Mouse (Mus musculus) kidney, postnatal 0 days (tissue): Measurements from ENCODE around the gene Aacs. TPM values are rescaled to one million over a fixed set of nuclear protein-coding genes. Genes with fewer than 3 reads are reported as not detected.

Experiments used
- ATAC-seq: fragments of 200-750 bp; cut with Nextera tagmentation; replicated peaks from 2 replicates; pipeline ENCODE4 v1.8.0; 2017; ENCODE audit warnings: low read depth, moderate number of reproducible peaks, moderate TSS enrichment, moderate library complexity; ENCODE audit not compliant: low FRiP score
- DNase-seq: peaks from one replicate; pipeline ENCODE4 v3.0.0-alpha.2; 2016; ENCODE audit warnings: low spot score
- H3K27ac ChIP-seq: fragments of 300-500 bp; sonication (generic); 2 replicates; pipeline ENCODE4 v1.5.1; 2014; ENCODE audit warnings: mild to moderate bottlenecking
- H3K27me3 ChIP-seq: fragments of 300-500 bp; sonication (generic); 2 replicates; pipeline ENCODE4 v1.6.1; 2014; ENCODE audit warnings: low read length, mixed read lengths; ENCODE audit not compliant: insufficient read depth
- H3K36me3 ChIP-seq: fragments of 300-500 bp; sonication (generic); 2 replicates; pipeline ENCODE4 v1.6.1; 2014; ENCODE audit warnings: low read length, mixed read lengths; ENCODE audit not compliant: insufficient read depth
- H3K4me1 ChIP-seq: fragments of 300-500 bp; sonication (generic); replicated peaks from 2 replicates; pipeline ENCODE4 v1.6.1; 2014; ENCODE audit warnings: antibody characterized with exemption, low read length, mixed read lengths; ENCODE audit not compliant: insufficient read depth
- H3K4me2 ChIP-seq: fragments of 300-500 bp; sonication (generic); 2 replicates; pipeline ENCODE4 v1.6.1; 2014; ENCODE audit warnings: mild to moderate bottlenecking, low read length, moderate library complexity, mixed read lengths
- H3K4me3 ChIP-seq: fragments of 300-500 bp; sonication (generic); replicated peaks from 2 replicates; pipeline ENCODE4 v1.5.1; 2014; ENCODE audit warnings: low read depth, low read length
- H3K9ac ChIP-seq: fragments of 300-500 bp; sonication (generic); 2 replicates; pipeline ENCODE4 v1.6.1; 2014; ENCODE audit warnings: low read depth, low read length
- H3K9me3 ChIP-seq: fragments of 300-500 bp; sonication (generic); replicated peaks from 2 replicates; pipeline ENCODE4 v1.6.1; 2016; ENCODE audit warnings: low read length, inconsistent platforms, mixed read lengths
- CTCF ChIP-seq: IDR thresholded peaks from 2 replicates; pipeline ENCODE4 v1.5.1; 2016; ENCODE audit warnings: antibody characterized with exemption, low read depth, mild to moderate bottlenecking, moderate library complexity
- WGBS: fragments of 180-500 bp; shearing (Covaris S2); extraction: QIAGEN DNeasy Blood & Tissue Kit; methylation state at CpG from one replicate; pipeline ENCODE4 v1.1.7; 2014; 5-methylcytosine and 5-hydroxymethylcytosine counted together
- polyA plus RNA-seq: library from polyadenylated mRNA; unstranded; fragments of >200 nt; fragmentation: Nextera tagmentation; extraction: Ambion mirVana; gene quantifications from 2 replicates; pipeline ENCODE4 v1.2.1, GENCODE M21; 2015

Gene Aacs
- polyA plus RNA-seq, 1 experiment from 2014 or later, result 22.0 TPM

DNA sequence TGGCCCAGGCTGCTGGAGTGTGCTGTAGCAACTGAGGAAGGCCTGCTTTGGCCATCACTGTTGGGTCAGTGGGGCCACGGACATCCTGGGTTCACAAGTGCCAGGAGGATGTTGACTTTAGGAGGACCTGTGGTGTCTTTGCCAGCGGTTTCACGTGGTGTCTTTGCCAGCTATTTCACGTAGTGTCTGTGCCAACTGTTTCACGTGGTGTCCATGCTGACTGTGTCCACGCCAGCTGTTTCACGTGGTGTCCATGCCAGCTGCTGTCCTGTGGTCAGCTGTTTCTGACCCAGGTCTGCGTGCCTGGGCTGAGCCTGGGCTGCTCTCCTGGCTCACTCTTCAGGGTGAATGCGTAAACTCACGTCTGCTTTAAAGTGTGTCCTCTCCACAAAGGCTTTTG lies 20.0 kb downstream of the Aacs start:
- no peaks in the 10 kb centered on the region for H3K9me3 ChIP-seq
- ATAC-seq (no peak), DNase-seq (no peak)
- H3K4me3 ChIP-seq, result no peak overlapping the region
- no peak overlapping the region for H3K9ac ChIP-seq
- 0 out of 2 replicates have a peak, but pooled peaks cover 7% of the 10 kb centered on the region for H3K36me3 ChIP-seq
- H3K27me3 ChIP-seq, result no peaks in the 10 kb centered on the region
- no peaks in the 10 kb centered on the region for H3K4me1 ChIP-seq
- no peak overlapping the region for H3K27ac ChIP-seq
- H3K4me2 ChIP-seq, result no peak overlapping the region
- 90% methylated on average over 10 of the region's 10 CpGs for WGBS
- TF ChIP-seq CTCF, result no peak

- ATAC-seq (peak; percentile 40; the same call in 1 of the 2 replicates), DNase-seq (peak; percentile 86)
- Histone ChIP-seq H3K4me1 (no peaks in the 10 kb centered on the region), H3K9me3 (no peaks in the 10 kb centered on the region), H3K9ac (no peak overlapping the region), H3K4me3 (no peak overlapping the region), H3K27ac (no peak overlapping the region), H3K36me3 (no peaks in the 10 kb centered on the region), H3K27me3 (no peaks in the 10 kb centered on the region), H3K4me2 (no peak overlapping the region)
- WGBS, result 70% methylated on average over 12 of the region's 12 CpGs
- TF ChIP-seq CTCF, result peak; percentile 74
Measured at GRCm38 (mm10) chr5:125497821-125498600, 22.4 kb downstream of the Aacs start.

- H3K4me1 ChIP-seq, result no peaks in the 10 kb centered on the region
- H3K4me3 ChIP-seq, result no peak overlapping the region
- H3K36me3 ChIP-seq, result peaks cover 9% of the 10 kb centered on the region; the same call in 1 of the 2 replicates
- no peaks in the 10 kb centered on the region for H3K27me3 ChIP-seq
- no peak overlapping the region for H3K4me2 ChIP-seq
- WGBS, result 89% methylated on average over 6 of the region's 6 CpGs
- no peak overlapping the region for H3K9ac ChIP-seq
- no peak for DNase-seq
- no peak for ATAC-seq
- TF ChIP-seq CTCF, result no peak
- no peak overlapping the region for H3K27ac ChIP-seq
- no peaks in the 10 kb centered on the region for H3K9me3 ChIP-seq
Measured at GRCm38 (mm10) chr5:125501505-125501904, 25.9 kb downstream of the Aacs start.

DNA sequence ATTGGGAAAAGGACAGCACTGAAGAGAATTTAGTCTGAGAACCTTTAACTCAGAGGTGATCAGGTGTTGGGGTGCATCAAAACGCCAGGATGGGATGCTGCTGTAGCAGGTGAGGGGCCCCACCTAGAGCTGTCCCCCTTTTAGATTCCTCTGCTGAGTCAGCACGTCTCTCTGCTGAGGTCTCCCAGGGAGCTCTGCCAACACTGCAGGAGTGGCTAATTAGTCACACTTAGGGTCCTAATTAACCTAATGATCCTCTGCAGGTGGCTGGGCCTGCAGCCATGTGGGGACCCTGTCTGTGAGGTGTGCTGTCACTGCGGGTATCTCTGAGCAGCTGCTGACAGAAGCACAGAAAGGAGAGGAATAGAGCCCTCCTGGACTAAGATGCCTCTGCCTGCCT lies 26.6 kb downstream of the Aacs start:
- Histone ChIP-seq H3K9ac (no peak overlapping the region), H3K27ac (no peak overlapping the region), H3K9me3 (no peaks in the 10 kb centered on the region), H3K4me1 (no peaks in the 10 kb centered on the region), H3K36me3 (peaks cover 9% of the 10 kb centered on the region; the same call in 1 of the 2 replicates), H3K4me2 (no peak overlapping the region), H3K4me3 (no peak overlapping the region), H3K27me3 (no peaks in the 10 kb centered on the region)
- DNase-seq, result no peak
- no peak for TF ChIP-seq CTCF
- 56% methylated on average over 3 of the region's 3 CpGs for WGBS
- ATAC-seq, result no peak

DNA sequence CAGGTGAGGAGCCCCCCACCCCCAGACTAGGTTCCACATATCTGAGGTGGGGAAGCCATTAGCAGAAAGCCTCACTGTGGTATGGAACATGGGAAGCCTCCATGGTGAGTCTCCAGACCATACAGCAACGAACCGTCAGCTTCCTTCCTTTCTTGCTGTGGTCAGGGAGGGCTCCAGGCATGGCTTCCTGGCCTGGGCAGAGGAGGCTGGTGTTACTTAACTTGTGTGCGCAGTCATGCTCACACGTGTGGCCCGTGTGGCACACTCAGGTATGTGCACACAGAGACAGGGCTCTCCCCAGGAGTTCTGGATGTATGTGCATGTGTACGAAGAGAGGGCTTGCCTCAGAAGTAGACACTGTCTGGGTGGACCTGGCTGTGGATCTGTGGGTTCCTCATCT lies 28.0 kb downstream of the Aacs start:
- Histone ChIP-seq H3K9me3 (no peaks in the 10 kb centered on the region), H3K36me3 (peaks cover 9% of the 10 kb centered on the region; the same call in 1 of the 2 replicates), H3K9ac (no peak overlapping the region), H3K4me1 (no peaks in the 10 kb centered on the region), H3K4me3 (no peak overlapping the region), H3K27ac (no peak overlapping the region), H3K4me2 (no peak overlapping the region), H3K27me3 (no peaks in the 10 kb centered on the region)
- ATAC-seq (no peak), DNase-seq (no peak)
- 89% methylated on average over 6 of the region's 6 CpGs for WGBS
- no peak for TF ChIP-seq CTCF

- Histone ChIP-seq H3K27me3 (no peaks in the 10 kb centered on the region), H3K36me3 (peaks cover 11% of the 10 kb centered on the region; the same call in 1 of the 2 replicates), H3K4me1 (no peaks in the 10 kb centered on the region), H3K9me3 (no peaks in the 10 kb centered on the region), H3K27ac (0 out of 2 replicates have a peak overlapping the region, but pooled peaks have one; percentile 19), H3K4me3 (no peak overlapping the region), H3K4me2 (no peak overlapping the region), H3K9ac (no peak overlapping the region)
- 41% methylated on average over 11 of the region's 11 CpGs for WGBS
- no peak for TF ChIP-seq CTCF
- DNase-seq (peak; percentile 77), ATAC-seq (no peak)
Measured at GRCm38 (mm10) chr5:125504692-125505091, 29.1 kb downstream of the Aacs start.
